Mouse (Mus musculus): ENCODE data around the gene Tpte.
"Not testable (repeated sequence)": the region's sequence is repeated elsewhere in the genome, so short reads cannot be mapped to it uniquely, and the experiment has no call there.

The Tpte gene

DNA sequence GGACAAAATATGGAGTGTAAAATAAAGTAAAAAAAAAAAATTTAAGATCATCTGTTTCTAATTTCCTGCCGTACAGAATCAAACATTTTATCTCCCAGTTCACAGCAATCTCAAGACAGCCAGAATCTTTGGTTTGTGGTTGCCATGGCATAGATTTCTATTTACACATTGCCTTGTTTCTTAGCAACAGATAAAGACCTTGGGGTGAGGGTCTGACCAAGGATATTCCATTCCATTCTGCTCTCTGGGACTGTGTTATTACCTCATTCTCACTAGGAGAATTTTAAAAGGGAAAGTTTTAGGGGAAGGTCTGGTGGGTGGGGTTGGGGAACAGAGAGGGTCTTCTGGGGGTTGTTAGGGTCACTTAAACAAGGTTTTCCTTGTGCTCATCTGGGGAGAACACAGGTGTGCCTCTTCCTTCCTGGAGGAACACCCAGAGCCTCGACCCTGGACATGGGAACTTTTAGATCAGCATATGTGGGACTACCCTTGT, at the start of gene Tpte:
Tpte (plus strand) TSS at position 443 of the 493 bp plus-strand sequence.
- DNase-seq, result no peak

DNA sequence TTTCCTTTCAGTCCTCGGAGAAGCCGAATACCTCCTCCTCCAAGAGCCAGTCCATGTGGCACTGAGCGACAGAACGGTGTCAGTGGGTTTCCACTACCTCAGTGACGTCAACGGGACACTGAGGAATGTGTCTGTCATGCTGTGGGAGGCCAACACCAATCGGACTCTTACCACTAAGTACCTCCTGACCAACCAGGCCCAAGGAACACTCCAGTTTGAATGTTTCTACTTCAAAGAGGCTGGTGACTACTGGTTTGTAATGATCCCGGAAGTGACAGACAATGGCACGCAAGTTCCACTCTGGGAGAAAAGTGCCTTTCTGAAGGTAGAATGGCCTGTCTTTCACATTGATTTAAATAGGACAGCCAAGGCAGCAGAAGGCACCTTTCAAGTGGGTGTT, 40.3 kb upstream of the Tpte start:
- no peak for DNase-seq

DNA sequence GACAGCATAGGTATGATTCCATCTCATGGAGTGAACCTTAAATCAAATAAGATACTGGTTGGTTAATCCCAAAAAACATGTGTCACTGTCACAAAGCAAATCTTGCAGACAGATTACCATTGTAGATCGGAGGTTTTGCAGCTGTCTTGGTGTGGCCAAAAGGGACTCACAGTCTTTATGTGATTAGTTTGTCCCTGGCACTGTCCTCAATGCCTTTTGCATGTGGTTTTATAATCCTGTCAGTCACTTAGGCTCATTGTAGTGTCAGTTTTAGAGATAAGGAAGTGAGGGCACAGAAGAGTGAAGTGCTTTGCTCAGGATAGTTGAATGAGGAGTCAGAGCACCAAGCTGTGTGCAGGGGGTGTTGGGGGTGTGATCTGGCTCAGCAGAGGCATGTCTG, 37.6 kb upstream of the Tpte start:
- no peak for DNase-seq

DNA sequence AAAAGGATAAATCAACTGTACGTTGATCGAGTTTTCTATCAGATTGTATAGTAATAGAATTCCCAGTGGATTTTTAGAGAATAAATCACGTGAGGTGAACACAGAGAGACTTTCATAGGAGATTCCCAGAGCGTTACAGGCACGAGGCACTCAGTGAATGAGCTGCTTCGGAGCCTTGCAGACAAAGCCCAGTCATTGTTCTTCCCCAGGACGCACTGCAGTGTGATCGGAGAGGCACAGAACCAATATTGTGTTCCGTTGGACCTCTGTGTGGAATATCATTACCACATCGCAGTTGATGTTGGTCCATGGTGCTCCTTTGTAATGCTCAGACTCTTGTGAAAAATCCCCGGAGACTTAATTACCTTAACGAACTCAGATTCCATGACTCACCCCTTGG, 35.3 kb upstream of the Tpte start:
- peak; percentile 44 for DNase-seq

DNA sequence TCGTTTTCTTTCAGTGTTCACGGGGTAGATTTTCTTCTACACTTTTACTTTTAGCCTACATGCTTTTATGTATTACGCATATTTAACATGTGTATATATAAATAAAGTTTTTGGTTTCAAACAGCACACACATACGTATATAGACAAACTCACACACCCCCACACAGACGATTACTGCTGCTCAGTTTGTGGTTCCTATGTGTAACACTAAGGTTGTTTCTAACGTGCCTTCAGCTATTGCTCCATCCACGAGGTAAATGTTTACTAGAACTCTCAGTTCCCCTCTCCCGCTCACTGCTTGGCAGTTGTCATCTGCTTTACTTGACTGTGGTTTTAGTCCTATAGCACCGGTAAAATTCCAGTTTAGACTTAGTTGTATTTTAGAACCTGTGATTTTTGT, 34.2 kb upstream of the Tpte start:
- no peak for DNase-seq

DNA sequence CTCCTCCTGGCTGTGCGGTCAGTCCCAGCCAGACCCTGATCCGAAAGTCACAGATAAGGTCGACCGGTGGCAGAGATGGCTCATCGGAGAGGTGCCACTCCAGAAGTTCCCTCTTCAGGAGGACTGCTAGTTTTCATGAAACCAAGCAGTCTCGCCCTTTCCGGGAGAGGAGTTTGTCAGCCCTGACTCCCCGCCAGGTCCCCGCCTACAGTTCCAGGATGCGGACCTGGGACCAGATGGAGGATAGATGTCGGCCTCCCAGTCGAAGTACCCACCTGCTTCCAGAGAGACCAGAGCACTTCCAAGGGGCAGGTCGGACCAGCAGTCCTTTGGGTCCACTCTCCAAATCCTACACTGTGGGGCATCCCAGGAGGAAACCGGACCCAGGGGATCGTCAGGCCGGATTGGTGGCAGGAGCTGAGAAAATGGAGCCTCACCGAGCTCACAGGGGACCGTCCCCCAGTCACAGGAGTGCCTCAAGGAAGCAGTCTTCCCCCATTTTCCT, 24.2 kb upstream of the Tpte start:
- no peak for DNase-seq

DNA sequence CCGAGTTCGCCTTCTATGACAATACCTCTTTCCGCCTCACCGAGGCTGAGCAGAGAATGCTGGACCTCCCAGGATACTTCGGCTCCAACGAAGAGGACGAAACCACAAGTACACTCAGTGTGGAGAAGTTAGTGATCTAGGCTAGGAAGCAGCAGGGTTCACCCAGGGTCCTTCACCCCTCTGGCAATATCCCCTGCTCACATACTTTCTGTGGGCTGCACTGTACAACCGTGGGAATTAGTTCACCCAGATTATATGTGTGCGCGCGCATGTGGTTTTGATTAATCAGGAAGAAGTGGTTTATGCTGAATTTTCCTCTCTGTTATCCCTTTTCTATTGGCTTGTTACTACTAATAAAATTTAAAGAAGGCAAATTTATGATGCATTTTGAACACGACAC, 23.7 kb upstream of the Tpte start:
- DNase-seq, result no peak

DNA sequence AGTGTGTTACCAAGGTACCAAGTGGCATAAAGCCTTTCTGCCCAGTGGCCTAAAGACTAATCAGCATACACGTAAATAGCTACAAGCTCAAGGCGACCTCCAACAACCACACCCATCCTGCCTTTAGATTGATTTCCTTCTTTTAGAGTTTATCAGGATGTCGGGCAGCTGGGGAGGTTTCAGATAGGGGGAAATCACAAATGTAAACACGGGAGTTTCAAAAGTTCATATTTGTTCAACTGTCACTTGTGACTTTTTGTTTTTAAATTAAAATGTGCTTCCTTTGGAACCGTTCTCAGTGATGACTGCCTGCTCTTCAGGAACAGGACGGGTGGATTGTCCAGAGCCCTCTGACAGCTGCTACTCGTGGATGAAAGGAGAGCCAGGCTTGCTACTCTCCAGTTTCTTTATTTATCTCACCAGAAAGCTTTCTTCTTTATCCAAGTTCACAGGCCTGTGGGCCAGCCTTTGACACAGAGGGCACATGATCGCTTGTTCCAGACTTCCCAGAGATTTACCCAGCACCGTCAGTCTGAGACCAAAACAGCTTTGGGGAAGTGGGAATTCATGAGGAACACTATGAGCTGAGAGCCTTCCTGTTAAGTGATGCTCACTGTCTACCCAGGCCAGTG, 23.0 kb upstream of the Tpte start:
- no peak for DNase-seq

DNA sequence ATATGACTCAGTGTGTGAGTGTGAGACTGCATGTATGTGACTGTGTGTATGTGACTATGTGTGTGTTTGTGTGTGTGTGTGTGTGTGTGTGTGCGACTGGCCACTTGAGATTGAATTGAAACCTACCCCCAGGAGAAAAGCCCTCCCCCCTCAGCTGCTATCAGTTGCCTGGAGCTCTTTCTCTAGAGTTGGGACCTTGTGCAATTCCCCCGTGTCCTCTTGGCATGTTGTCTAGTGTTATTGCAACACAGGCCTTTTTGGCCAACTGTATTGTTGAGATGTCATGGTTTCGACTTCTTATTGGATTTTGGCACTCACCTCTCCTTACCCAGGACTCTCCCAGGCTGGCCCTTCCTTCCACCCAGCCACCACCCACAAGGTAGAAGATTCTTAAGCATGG, 21.0 kb upstream of the Tpte start:
- no peak for DNase-seq

DNA sequence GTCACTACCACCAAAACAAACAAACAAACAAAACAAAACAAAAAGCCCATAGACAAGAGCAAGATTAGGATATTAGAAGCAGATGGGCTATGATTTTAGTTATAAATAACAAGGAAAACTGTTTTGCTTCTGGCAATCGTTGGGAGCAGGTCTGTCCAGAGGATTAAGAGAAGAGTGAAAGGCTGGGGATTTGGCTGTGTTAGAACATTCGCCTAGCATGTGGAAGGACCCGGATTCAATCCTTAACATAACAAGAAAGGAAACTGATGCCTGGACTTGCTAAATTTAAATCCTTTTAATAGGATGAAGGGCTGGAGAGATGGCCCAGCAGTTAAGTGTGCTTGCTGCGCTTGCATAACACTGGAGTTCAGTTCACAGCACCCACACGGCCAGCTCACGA, 18.9 kb upstream of the Tpte start:
- no peak for DNase-seq

DNA sequence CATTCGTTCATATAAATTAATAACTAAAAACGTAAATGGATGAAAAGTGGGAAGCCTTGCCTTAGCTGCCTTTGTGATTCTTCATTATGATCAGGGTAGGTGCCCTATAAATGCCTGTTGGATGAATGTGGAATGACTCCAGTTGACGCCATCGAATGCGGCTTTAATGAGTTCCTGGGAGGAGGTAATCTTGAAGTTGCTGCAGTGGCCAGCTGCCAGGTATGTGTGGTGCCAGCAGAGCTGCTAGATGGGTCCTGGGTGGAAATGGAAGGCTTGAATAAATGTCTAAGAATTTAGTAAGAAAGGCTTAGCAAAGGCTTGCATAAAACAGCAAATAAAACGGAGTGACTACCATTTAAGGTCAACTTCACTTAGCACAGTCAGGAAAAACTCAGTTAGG, 18.5 kb upstream of the Tpte start:
- DNase-seq, result no peak

DNA sequence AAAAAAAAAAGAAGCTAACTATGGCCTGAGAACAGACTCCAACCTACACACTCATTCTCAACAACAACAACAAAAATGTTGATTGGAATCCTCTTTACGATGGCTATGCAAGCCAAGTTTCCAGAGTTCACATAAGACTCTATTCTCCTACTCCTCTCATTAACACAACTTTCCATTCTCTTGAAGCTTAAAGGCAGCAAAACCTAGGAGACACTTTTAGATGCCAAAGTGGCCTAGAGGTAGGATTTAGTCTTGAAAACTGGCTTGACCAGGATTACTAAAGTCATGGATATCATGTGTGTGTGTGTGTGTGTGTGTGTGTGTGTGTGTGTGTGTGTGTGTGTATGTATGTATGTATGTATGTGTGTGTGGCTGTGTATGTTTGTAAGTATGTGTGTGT, 18.0 kb upstream of the Tpte start:
- DNase-seq, result no peak

DNA sequence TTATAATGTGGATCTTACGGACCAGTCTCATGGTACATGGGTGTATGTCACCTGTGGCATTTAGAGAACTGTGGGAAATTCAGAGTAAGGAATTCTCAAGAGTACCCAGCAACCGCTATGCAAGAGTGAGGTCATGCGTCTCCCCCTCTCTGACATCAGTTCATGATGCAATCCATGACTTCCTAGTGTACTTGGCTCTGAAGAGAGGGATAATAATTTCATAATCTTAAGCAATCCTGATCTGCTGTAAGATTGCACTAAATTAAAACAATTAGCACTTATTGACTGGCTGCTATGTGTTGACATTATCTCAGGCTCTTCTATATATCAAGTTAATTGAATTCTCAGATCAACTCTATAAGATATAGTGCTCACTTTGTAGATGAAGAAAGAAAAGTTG, 16.4 kb upstream of the Tpte start:
- no peak for DNase-seq

DNA sequence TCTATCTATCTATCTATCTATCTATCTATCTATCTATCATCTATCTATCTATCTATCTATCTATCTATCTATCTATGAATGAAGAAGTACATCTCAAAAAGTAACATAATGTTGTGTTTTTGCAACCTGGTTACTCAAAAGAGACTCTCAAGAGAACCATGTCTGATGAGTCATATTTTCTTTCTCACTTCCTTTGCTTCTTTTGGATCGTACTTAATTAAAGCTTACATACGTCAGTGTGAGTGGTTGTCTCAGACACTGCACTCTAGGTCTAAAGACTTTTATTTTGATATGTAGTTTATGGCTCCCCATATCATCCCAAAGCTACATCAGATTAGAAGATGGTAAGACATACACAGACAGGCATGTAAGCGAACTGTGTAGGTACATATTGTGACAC, 10.1 kb upstream of the Tpte start:
- no peak for DNase-seq

DNA sequence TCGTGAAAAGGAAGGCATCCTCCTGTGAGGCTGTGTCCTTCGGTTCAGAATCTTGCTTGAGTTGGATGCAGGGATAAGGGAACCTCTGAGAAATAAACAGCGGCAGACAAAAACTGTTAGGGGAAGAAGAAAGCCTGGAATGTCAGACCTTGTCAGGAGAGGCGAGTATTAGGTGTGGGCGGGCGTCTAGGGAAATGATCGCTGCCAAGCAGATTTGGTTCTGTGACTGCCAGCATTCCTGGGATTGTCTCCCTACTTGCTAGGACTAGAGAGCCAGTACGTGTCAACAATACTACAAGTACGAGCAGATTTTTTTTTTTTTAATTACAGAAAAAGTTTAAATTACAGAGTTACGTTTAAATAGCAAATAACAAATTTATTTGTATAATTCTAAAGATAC, 8.6 kb upstream of the Tpte start:
- DNase-seq, result no peak

DNA sequence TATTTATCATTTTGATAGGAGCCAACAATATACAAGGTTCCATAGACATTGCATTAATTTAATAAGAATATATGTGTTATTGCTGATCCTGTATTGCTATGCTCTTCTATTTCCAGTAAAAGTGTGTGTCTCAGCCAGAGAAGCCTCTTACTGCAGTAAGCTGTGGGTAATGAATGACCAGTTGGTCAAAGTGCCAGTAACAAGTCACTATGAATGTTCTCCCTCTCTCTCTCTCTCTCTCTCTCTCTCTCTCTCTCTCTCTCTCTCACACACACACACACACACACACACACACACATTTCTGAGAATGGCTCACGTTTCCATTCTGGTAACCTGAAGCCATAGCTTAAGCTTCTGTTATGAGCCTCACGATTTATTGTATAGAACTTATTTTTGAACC, 19.1 kb downstream of the Tpte start:
- no peak for DNase-seq

DNA sequence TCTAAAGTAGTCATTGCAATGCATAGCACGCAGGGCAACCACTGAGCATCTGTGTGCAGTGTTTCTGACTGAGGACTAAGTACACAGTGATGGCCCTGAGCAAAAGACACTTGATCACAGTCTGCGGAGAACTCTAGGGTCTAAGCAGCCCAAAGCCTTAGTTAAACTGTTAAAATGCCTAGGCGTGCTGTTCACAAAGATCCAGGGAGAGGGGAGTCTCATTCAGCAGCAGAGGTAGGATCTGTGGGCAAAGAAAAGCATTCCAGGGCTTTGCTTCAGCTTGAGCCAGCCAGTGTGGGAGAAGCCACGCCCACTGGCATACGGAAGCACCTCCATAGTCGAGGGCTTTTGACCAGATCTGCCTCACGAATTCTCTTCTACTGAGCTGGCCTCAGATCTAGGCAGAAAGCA, 19.7 kb downstream of the Tpte start:
- no peak for DNase-seq

DNA sequence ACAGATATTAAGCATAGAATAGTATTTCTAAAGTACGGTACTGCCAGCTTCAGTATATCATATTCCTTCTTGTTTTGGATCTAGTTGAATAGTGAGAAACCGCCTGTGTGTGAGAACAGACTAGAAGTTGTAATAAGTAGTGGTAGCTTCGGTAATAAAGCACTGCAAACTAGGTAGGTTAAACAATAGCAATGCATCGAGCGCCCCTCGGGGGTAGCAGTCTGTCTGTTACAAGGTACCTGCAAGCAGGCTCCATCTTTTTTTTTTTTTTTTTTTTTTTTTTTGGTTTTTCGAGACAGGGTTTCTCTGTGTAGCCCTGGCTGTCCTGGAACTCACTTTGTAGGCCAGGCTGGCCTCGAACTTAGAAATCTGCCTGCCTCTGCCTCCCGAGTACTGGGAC, 20.8 kb downstream of the Tpte start:
- not testable (repeated sequence) for DNase-seq

DNA sequence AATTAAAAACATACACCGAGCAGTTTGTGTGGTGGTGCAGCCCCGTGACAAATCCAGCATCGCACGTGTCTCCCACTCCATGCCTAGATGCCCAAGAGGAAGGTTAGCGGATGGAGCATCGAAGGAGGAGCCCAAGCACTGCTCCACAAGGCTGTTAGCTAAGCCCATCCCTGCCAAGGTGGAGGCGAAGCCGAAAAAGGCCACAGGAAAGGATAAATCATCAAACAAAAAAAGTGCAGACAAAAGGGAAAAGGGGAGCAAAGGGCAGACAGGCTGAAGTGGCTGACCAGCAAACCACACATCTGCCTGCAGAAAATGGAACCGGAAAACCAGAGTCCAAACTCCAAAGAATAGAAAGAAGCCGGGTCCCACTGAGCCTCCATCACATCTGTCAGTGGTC, 23.8 kb downstream of the Tpte start:
- DNase-seq, result no peak

DNA sequence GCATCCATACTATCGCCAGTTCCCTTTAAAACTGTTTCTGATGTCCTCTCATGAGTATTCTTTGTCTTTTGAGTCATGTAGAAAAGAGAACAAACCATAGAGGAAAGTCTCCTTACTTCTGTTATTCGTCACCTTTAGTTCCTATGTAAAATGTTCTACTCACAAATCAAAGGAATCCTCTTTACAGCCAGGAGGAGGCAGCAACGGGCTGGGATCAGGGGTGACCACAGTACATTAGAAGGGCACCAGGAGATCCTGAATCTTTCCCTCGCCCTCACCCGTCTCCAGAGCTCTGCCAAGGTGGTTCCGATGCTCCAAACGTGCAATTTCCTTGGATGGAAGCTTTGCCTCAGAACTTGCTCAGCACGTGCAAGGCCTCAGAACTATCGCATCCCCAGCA, 28.2 kb downstream of the Tpte start:
- DNase-seq, result no peak

DNA sequence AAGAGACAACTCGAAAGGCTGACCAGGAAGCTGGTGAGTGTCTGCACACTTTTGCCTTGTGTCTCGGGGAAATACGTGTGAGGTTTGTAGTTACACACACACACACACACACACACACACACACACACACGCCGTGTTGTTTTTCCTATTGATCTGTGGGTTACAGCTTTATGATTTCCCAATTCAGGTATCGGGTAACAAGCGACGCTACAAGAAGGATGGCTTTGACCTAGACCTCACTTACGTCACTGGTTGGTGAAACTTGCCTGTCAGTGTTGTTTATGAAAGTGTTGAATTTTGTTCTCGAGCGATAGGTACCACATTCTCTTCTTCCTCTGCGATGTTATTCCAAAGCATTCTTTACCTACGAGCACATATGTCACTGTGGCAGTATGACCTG, 52.2 kb downstream of the Tpte start:
- DNase-seq, result no peak

DNA sequence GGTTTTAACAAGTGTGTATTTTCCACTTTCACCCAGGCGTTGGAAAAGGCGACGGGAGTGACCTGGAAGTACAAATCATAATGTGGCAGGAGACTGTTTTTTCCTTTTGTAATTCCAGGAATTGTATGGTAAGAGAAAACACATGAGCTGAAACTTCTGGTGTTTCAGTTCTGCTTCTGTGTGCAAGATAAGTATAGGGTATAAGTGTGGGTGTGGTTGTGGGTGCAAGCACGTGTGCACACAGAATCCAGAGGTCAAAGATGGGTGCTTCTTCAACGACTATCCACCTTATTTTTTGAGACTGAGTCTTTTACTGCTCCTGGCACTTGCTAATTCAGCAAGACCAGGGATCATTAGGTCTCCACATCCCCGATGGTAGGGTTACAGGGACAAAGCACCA, 76.1 kb downstream of the Tpte start:
- no peak for DNase-seq

DNA sequence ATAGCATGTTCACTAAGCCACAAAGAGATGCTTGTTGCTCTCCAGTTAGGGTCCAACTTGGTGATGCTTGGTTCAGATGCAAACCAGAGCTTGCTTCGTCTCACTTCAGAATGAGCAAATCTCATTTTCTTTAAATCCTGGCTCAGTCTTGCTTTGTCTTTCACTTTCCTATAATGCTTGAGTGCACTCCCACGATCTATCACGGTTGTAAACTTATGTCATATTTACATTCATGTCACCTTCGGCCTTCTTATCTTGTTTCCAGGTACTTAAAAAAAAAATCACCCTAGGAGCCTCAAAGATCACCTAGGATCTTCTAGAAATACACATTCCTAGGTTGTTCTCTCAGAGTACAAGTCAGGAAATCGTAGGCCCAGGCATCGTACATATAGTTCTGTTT, 76.6 kb downstream of the Tpte start:
- DNase-seq, result no peak

DNA sequence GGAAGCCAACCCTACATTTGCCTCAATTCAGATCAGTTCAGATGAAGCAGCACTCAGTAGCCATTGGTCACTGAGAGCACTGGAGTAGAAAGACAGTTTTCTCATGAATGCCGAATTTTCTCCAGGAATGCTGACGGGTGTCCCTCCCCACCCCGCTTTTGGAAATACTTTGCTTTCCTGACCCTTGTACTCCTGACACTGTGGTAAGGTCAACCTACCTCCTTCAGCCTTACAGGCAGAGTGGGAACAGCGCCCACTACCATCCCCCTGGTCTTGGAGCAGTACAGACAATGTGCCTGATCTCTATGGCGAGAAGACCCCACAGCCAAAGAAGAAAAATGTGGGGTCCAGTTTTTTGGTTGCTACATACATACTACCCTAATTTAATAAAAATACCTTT, 93.1 kb downstream of the Tpte start:
- DNase-seq, result no peak

DNA sequence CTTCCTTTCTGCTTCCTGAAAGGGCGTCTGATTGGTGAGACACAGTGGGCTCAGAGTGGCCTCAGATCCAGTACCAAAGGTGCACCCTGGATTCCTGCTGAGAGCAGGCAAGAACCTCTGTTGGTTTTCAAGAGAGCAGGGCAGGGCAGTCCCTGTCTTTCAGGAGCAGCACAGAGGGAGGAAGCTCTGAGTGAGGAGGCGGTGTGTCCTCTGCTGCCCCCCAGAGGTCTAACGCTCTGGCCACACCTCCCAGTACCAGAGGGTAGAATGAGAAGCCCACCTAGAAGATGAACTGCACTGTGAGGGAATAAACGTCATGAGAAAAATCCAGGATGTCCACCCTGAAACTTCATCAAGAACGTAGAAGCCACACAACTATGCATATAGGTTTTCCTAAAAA, 93.7 kb downstream of the Tpte start:
- no peak for DNase-seq

DNA sequence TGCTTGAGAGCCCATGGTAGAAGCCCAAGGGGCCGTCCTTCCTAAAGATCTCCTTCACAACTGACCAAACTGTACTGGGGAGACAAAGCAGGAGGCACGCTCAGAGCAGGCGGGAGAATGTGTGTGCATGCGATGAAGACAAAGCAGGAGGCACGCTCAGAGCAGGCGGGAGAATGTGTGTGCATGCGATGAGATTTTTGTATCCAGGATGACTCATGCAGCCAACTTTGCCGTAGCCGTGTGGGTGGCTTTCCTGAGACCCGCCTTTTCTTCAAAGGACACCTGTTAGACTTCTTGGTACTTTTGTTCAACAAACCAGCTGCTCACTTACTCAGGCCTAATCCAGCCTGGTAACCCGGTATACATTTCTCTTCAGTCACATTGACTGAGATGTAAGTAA, 97.7 kb downstream of the Tpte start:
- DNase-seq, result no peak
